Mouse (Mus musculus): Measurements from ENCODE around the gene Slc36a2.

DNA sequence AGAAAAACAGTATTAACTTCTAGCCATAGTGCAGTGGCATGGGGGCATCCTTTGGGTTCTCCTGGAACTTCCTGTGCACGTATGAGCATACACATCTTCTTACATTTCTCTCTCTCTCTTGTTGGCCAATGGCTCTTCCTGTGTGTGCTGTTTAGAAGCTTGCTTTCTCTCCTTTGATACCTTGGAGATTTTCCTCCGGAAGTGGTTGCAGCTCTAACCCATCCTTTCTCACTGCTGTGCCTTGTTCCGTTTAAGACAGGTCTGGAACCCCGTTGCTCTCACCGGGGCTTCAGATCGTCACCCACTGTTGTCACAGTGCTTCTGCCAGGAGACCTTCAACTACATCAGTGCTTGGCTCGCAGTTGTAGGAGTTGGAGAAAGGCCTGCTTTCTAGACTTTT, 36.4 kb upstream of the Slc36a2 start:
- no peak for TF ChIP-seq CTCF (IDR thresholded peaks at IDR 0.05)
- no peak for TF ChIP-seq EP300 (IDR thresholded peaks at IDR 0.05)

Measured in lung, postnatal 0 days (tissue).